9 mouse cellular contexts compared by ENCODE assay signal in genomic region chr17:47521551-47522258, GRCm38 (mm10). TPM values are rescaled to one million over a fixed set of nuclear protein-coding genes. Genes with fewer than 3 reads are reported as not detected.
DNase-seq lines count a peak whose midpoint lies in the region; ATAC-seq lines count a peak whose summit lies in the region.
"Had no signal": no experiment of that assay in that cellular context is flagged by ENCODE, and none has a peak within 500 bp of the region (broad histone marks: within the 10 kb centered on the region; RNA-seq: fewer than 3 reads in every experiment).

No protein-coding gene starts in this region.

- ATAC-seq in inflammation-experienced regulatory T-cells, adult 6 months = peak; percentile 95
- peak; percentile 89 for ATAC-seq in liver, embryonic 15.5 days (ENCODE audit: insufficient read depth)
- peak; percentile 91 for ATAC-seq in neural tube, embryonic 12.5 days (ENCODE audit: low FRiP score, low read depth)
- ATAC-seq: Patski had no signal

- H3K9me3 ChIP-seq in liver, embryonic 15.5 days (replicated peaks) = no peaks in the 10 kb centered on the region
- H3K9me3 ChIP-seq in neural tube, embryonic 12.5 days = no peaks in the 10 kb centered on the region

- peak overlapping the region; percentile 81 for H3K4me2 ChIP-seq in liver, embryonic 15.5 days
- H3K4me2 ChIP-seq in neural tube, embryonic 12.5 days (replicated peaks) = peak overlapping the region; percentile 54

- H3K27ac ChIP-seq in brown adipose tissue, adult 24 weeks (replicated peaks; ENCODE audit: low read depth, low read length) = peak overlapping the region; percentile 99
- H3K27ac ChIP-seq in liver, embryonic 15.5 days (replicated peaks) = peak overlapping the region; percentile 97
- H3K27ac ChIP-seq in neural tube, embryonic 12.5 days = peak overlapping the region; percentile 76

- 3% methylated on average over 17 of the region's 17 CpGs for WGBS in liver, embryonic 15.5 days (ENCODE audit: insufficient replicate concordance)
- 3% methylated on average over 17 of the region's 17 CpGs for WGBS in neural tube, embryonic 12.5 days

- H3K27me3 ChIP-seq in liver, embryonic 15.5 days = no peaks in the 10 kb centered on the region
- H3K27me3 ChIP-seq in neural tube, embryonic 12.5 days (replicated peaks) = no peaks in the 10 kb centered on the region
- H3K27me3 ChIP-seq: Patski had no signal

- H3K36me3 ChIP-seq in liver, embryonic 15.5 days (replicated peaks) = 0 out of 2 replicates have a peak, but pooled peaks cover 3% of the 10 kb centered on the region
- H3K36me3 ChIP-seq in neural tube, embryonic 12.5 days = no peaks in the 10 kb centered on the region

- H3K4me3 ChIP-seq in brown adipose tissue, adult 24 weeks (ENCODE audit: insufficient read depth, low read depth, low read length) = peak overlapping the region; percentile 23
- peak overlapping the region; percentile 50 for H3K4me3 ChIP-seq in liver, embryonic 15.5 days (replicated peaks)
- H3K4me3 ChIP-seq in neural tube, embryonic 12.5 days = peak overlapping the region; percentile 11; the same call in 1 of the 2 replicates

- H3K9ac ChIP-seq in liver, embryonic 15.5 days = peak overlapping the region; percentile 66
- H3K9ac ChIP-seq in neural tube, embryonic 12.5 days = peak overlapping the region; percentile 47; the same call in 1 of the 2 replicates

- DNase-seq in gastrocnemius, postnatal 10 days = peak; percentile 43
- no peak for DNase-seq in gastrocnemius, adult 18-20 months (ENCODE audit: low spot score)
- peak; percentile 69 for DNase-seq in gastrocnemius, postnatal 25 days
- peak; percentile 95 for DNase-seq in thymus, postnatal 0 days (ENCODE audit: low spot score)

- H3K4me1 ChIP-seq in brown adipose tissue, adult 24 weeks (ENCODE audit: control insufficient read depth, insufficient read depth, insufficient read length, low read length) = peaks cover 18% of the 10 kb centered on the region
- peaks cover 93% of the 10 kb centered on the region for H3K4me1 ChIP-seq in liver, embryonic 15.5 days (replicated peaks)
- H3K4me1 ChIP-seq in neural tube, embryonic 12.5 days = peaks cover 21% of the 10 kb centered on the region

RNA-seq across cellular contexts. Expression of gene Ccnd3, which starts 16.9 kb away (rescaled TPM):
- 100 to 1,000 TPM in 1 of 2 experiments, 10 to 100 TPM in 1; 95.5 to 120 TPM for total RNA-seq in gastrocnemius, postnatal 10 days (2021)
- total RNA-seq in gastrocnemius, adult 18-20 months (2021) = 10 to 100 TPM; 18.5 to 20.1 TPM
- 40.4 and 48.4 TPM in 2 replicates for polyA plus RNA-seq in brown adipose tissue, adult 24 weeks (2012; ENCODE audit: insufficient read depth, insufficient read length, missing spikeins)
- 10 to 100 TPM; 31.4 to 44.8 TPM for total RNA-seq in gastrocnemius, postnatal 25 days (2021)
- polyA plus RNA-seq in inflammation-experienced regulatory T-cells, adult 6 months (2017; shearing (Covaris generic)) = 100 to 1,000 TPM; 124 to 141 (median 130) TPM
- polyA plus RNA-seq in liver, embryonic 15.5 days (2015; fragmentation: Nextera tagmentation; extraction: Ambion mirVana) = 422 and 473 TPM in 2 replicates
- polyA plus RNA-seq in neural tube, embryonic 12.5 days (2016; fragmentation: Nextera tagmentation; extraction: Ambion mirVana) = 146 and 152 TPM in 2 replicates
- polyA plus RNA-seq in thymus, postnatal 0 days (2015; fragmentation: Nextera tagmentation; extraction: Ambion mirVana) = 1,113 and 1,146 TPM in 2 replicates

RNA-seq across cellular contexts. Expression of gene Taf8, which starts 19.6 kb away (rescaled TPM):
- total RNA-seq in gastrocnemius, postnatal 10 days (2021) = 10 to 100 TPM in 1 of 2 experiments, 1 to 10 TPM in 1; 9.8 to 10.2 TPM
- 10 to 100 TPM in 1 of 2 experiments, 1 to 10 TPM in 1; 9.2 to 12.1 TPM for total RNA-seq in gastrocnemius, adult 18-20 months (2021)
- 6.8 and 8.9 TPM in 2 replicates for polyA plus RNA-seq in brown adipose tissue, adult 24 weeks (2012; ENCODE audit: insufficient read depth, insufficient read length, missing spikeins)
- total RNA-seq in gastrocnemius, postnatal 25 days (2021) = 10 to 100 TPM in 1 of 2 experiments, 1 to 10 TPM in 1; 9.6 to 10.0 TPM
- polyA plus RNA-seq in inflammation-experienced regulatory T-cells, adult 6 months (2017; shearing (Covaris generic)) = 10 to 100 TPM; 56.9 to 80.8 (median 70.0) TPM
- polyA plus RNA-seq in liver, embryonic 15.5 days (2015; fragmentation: Nextera tagmentation; extraction: Ambion mirVana) = 14.7 and 15.2 TPM in 2 replicates
- 28.7 and 30.3 TPM in 2 replicates for polyA plus RNA-seq in neural tube, embryonic 12.5 days (2016; fragmentation: Nextera tagmentation; extraction: Ambion mirVana)
- polyA plus RNA-seq in thymus, postnatal 0 days (2015; fragmentation: Nextera tagmentation; extraction: Ambion mirVana) = 28.0 and 30.8 TPM in 2 replicates
